Mouse (Mus musculus) T-helper 17 cell (primary cell): Measurements from ENCODE around the gene Olfr530.

ENCODE experiments used
- in situ Hi-C, 2 experiments: fragments of 300-600 bp; cut with MboI, MseI; formaldehyde crosslinking; loops; 1 replicate in 1 of 2; 2 replicates in 1 of 2; pipeline ENCODE4 v1.15.1; 2025; ENCODE audit warnings: high pct_unique_total_duplicates in 2 of 2

Gene Olfr530

GRCm38 (mm10) chr7:140376231-140376630 lies at the start of gene Olfr530:
Gene Olfr530, minus strand, starts transcription at chr7:140376331.
- in situ Hi-C loops = no loop called here

GRCm38 (mm10) chr7:140421539-140421938 lies 45.4 kb upstream of the Olfr530 start, which contains the start of gene Olfr532:
Gene Olfr532, minus strand, starts transcription at chr7:140421639.
- in situ Hi-C loops = no loop called here

GRCm38 (mm10) chr7:140402818-140403217 lies 26.7 kb upstream of the Olfr530 start, which contains the start of gene Olfr531:
Gene Olfr531, minus strand, starts transcription at chr7:140402918.
- in situ Hi-C loops = no loop called here

- in situ Hi-C loops = no loop called here
Measured at GRCm38 (mm10) chr7:140376911-140377310, 780 bp upstream of the Olfr530 start.

- in situ Hi-C loops = loop anchor here (5.0 kb wide), 2 partner anchors 52 to 163 kb away; partner anchors contain the start of gene Olfr525 (in 1 of the 2)
Measured at GRCm38 (mm10) chr7:140374300-140374699, 1.8 kb downstream of the Olfr530 start.

- in situ Hi-C loops = no loop called here
Measured at GRCm38 (mm10) chr7:140361571-140361970, 14.6 kb downstream of the Olfr530 start, which contains the start of gene Olfr60. Gene Olfr60, minus strand, starts transcription at chr7:140361671.

GRCm38 (mm10) chr7:140333717-140334116 lies 42.4 kb downstream of the Olfr530 start, which contains the start of gene Olfr527:
Gene Olfr527, plus strand, starts transcription at chr7:140334017.
- in situ Hi-C loops = no loop called here

GRCm38 (mm10) chr7:140329766-140330304 lies 46.3 kb downstream of the Olfr530 start:
- in situ Hi-C loops = loop anchor here in 1 of 2 experiments (10.0 kb wide), 2 partner anchors 205 to 835 kb away; no protein-coding TSS in a partner anchor
